Mouse (Mus musculus): Measurements from ENCODE around the gene Gm20388. TPM values are rescaled to one million over a fixed set of nuclear protein-coding genes. Genes with fewer than 3 reads are reported as not detected.

The Gm20388 gene
- polyA plus RNA-seq, 1 experiment from 2014 or later = 8.3 TPM

- peaks cover 5% of the 10 kb centered on the region for H3K4me1 ChIP-seq (replicated peaks; ENCODE audit: control insufficient read depth, insufficient read depth, low read length)
- no peaks in the 10 kb centered on the region for H3K9me3 ChIP-seq (ENCODE audit: control insufficient read depth, low read length)
- H3K27me3 ChIP-seq (replicated peaks; ENCODE audit: control insufficient read depth, insufficient read depth, low read length) = 0 out of 2 replicates have a peak, but pooled peaks cover under 1% of the 10 kb centered on the region
- no peak overlapping the region for H3K27ac ChIP-seq (ENCODE audit: low read depth)
- no peak overlapping the region for H3K4me3 ChIP-seq (ENCODE audit: low read depth, low read length)
- ATAC-seq (replicated peaks; ENCODE audit: low FRiP score, low TSS enrichment, low read depth) = no peak
- H3K36me3 ChIP-seq (ENCODE audit: control insufficient read depth, insufficient read depth, low read length) = no peaks in the 10 kb centered on the region
- no peak for DNase-seq (ENCODE audit: low spot score)
- no peak overlapping the region for H3K9ac ChIP-seq (ENCODE audit: low read length)
- no peak overlapping the region for H3K4me2 ChIP-seq (ENCODE audit: low read length)
- WGBS = 82% methylated on average over 8 of the region's 8 CpGs
Observed at GRCm38 (mm10) chr8:121913378-121913777, 2002.7 kb downstream of the Gm20388 start.

- Histone ChIP-seq H3K9ac (ENCODE audit: low read length) (no peak overlapping the region), H3K36me3 (ENCODE audit: control insufficient read depth, insufficient read depth, low read length) (no peaks in the 10 kb centered on the region), H3K27me3 (replicated peaks; ENCODE audit: control insufficient read depth, insufficient read depth, low read length) (no peaks in the 10 kb centered on the region), H3K27ac (ENCODE audit: low read depth) (no peak overlapping the region), H3K4me2 (ENCODE audit: low read length) (no peak overlapping the region), H3K4me1 (replicated peaks; ENCODE audit: control insufficient read depth, insufficient read depth, low read length) (0 out of 2 replicates have a peak, but pooled peaks cover 6% of the 10 kb centered on the region), H3K4me3 (ENCODE audit: low read depth, low read length) (no peak overlapping the region), H3K9me3 (ENCODE audit: control insufficient read depth, low read length) (no peaks in the 10 kb centered on the region)
- 65% methylated on average over 4 of the region's 4 CpGs for WGBS
- DNase-seq (ENCODE audit: low spot score) (no peak), ATAC-seq (replicated peaks; ENCODE audit: low FRiP score, low TSS enrichment, low read depth) (no peak)
Observed at GRCm38 (mm10) chr8:121919158-121919557, 2008.5 kb downstream of the Gm20388 start.

GRCm38 (mm10) chr8:121919731-121920130 is 2009.1 kb downstream of the Gm20388 start:
- Histone ChIP-seq H3K9me3 (ENCODE audit: control insufficient read depth, low read length) (no peaks in the 10 kb centered on the region), H3K4me2 (ENCODE audit: low read length) (no peak overlapping the region), H3K4me3 (ENCODE audit: low read depth, low read length) (no peak overlapping the region), H3K36me3 (ENCODE audit: control insufficient read depth, insufficient read depth, low read length) (no peaks in the 10 kb centered on the region), H3K27me3 (replicated peaks; ENCODE audit: control insufficient read depth, insufficient read depth, low read length) (no peaks in the 10 kb centered on the region), H3K27ac (ENCODE audit: low read depth) (no peak overlapping the region), H3K4me1 (replicated peaks; ENCODE audit: control insufficient read depth, insufficient read depth, low read length) (0 out of 2 replicates have a peak, but pooled peaks cover 6% of the 10 kb centered on the region), H3K9ac (ENCODE audit: low read length) (no peak overlapping the region)
- no peak for ATAC-seq (replicated peaks; ENCODE audit: low FRiP score, low TSS enrichment, low read depth)
- 37% methylated on average over 3 of the region's 3 CpGs for WGBS
- no peak for DNase-seq (ENCODE audit: low spot score)

GRCm38 (mm10) chr8:121921582-121921981 is 2010.9 kb downstream of the Gm20388 start:
- no peak for DNase-seq (ENCODE audit: low spot score)

GRCm38 (mm10) chr8:121922101-121922500 is 2011.5 kb downstream of the Gm20388 start:
- no peaks in the 10 kb centered on the region for H3K36me3 ChIP-seq (ENCODE audit: control insufficient read depth, insufficient read depth, low read length)
- H3K27ac ChIP-seq (ENCODE audit: low read depth) = peak overlapping the region; percentile 17; the same call in 1 of the 2 replicates
- H3K9ac ChIP-seq (ENCODE audit: low read length) = 0 out of 2 replicates have a peak overlapping the region, but pooled peaks have one; percentile 6
- H3K4me3 ChIP-seq (ENCODE audit: low read depth, low read length) = no peak overlapping the region
- no peak overlapping the region for H3K4me2 ChIP-seq (ENCODE audit: low read length)
- ATAC-seq (replicated peaks; ENCODE audit: low FRiP score, low TSS enrichment, low read depth) (no peak), DNase-seq (ENCODE audit: low spot score) (no peak)
- H3K4me1 ChIP-seq (replicated peaks; ENCODE audit: control insufficient read depth, insufficient read depth, low read length) = 0 out of 2 replicates have a peak, but pooled peaks cover 6% of the 10 kb centered on the region
- no peaks in the 10 kb centered on the region for H3K9me3 ChIP-seq (ENCODE audit: control insufficient read depth, low read length)
- 32% methylated on average over 8 of the region's 8 CpGs for WGBS
- H3K27me3 ChIP-seq (replicated peaks; ENCODE audit: control insufficient read depth, insufficient read depth, low read length) = no peaks in the 10 kb centered on the region

More at GRCm38 (mm10) chr8:121921582-121921981, 2010.9 kb downstream of the Gm20388 start:
- Histone ChIP-seq H3K27ac (ENCODE audit: low read depth) (peak overlapping the region; percentile 17; the same call in 1 of the 2 replicates), H3K4me2 (ENCODE audit: low read length) (no peak overlapping the region), H3K9ac (ENCODE audit: low read length) (no peak overlapping the region), H3K27me3 (replicated peaks; ENCODE audit: control insufficient read depth, insufficient read depth, low read length) (no peaks in the 10 kb centered on the region), H3K9me3 (ENCODE audit: control insufficient read depth, low read length) (no peaks in the 10 kb centered on the region), H3K4me1 (replicated peaks; ENCODE audit: control insufficient read depth, insufficient read depth, low read length) (0 out of 2 replicates have a peak, but pooled peaks cover 6% of the 10 kb centered on the region), H3K4me3 (ENCODE audit: low read depth, low read length) (no peak overlapping the region), H3K36me3 (ENCODE audit: control insufficient read depth, insufficient read depth, low read length) (no peaks in the 10 kb centered on the region)
- WGBS = 79% methylated on average over 8 of the region's 8 CpGs
- no peak for ATAC-seq (replicated peaks; ENCODE audit: low FRiP score, low TSS enrichment, low read depth)

- no peak overlapping the region for H3K9ac ChIP-seq (ENCODE audit: low read length)
- no peak overlapping the region for H3K27ac ChIP-seq (ENCODE audit: low read depth)
- no peaks in the 10 kb centered on the region for H3K36me3 ChIP-seq (ENCODE audit: control insufficient read depth, insufficient read depth, low read length)
- H3K9me3 ChIP-seq (ENCODE audit: control insufficient read depth, low read length) = no peaks in the 10 kb centered on the region
- DNase-seq (ENCODE audit: low spot score) = no peak
- H3K4me3 ChIP-seq (ENCODE audit: low read depth, low read length) = no peak overlapping the region
- no peak for ATAC-seq (replicated peaks; ENCODE audit: low FRiP score, low TSS enrichment, low read depth)
- WGBS = 77% methylated on average over 5 of the region's 5 CpGs
- no peak overlapping the region for H3K4me2 ChIP-seq (ENCODE audit: low read length)
- H3K27me3 ChIP-seq (replicated peaks; ENCODE audit: control insufficient read depth, insufficient read depth, low read length) = no peaks in the 10 kb centered on the region
- 0 out of 2 replicates have a peak, but pooled peaks cover 6% of the 10 kb centered on the region for H3K4me1 ChIP-seq (replicated peaks; ENCODE audit: control insufficient read depth, insufficient read depth, low read length)
Observed at GRCm38 (mm10) chr8:121924681-121925080, 2014.0 kb downstream of the Gm20388 start.

GRCm38 (mm10) chr8:121925624-121926023 is 2015.0 kb downstream of the Gm20388 start:
- WGBS = 33% methylated on average over 10 of the region's 10 CpGs
- H3K27ac ChIP-seq (ENCODE audit: low read depth) = no peak overlapping the region
- no peak overlapping the region for H3K4me2 ChIP-seq (ENCODE audit: low read length)
- no peak for ATAC-seq (replicated peaks; ENCODE audit: low FRiP score, low TSS enrichment, low read depth)
- no peaks in the 10 kb centered on the region for H3K36me3 ChIP-seq (ENCODE audit: control insufficient read depth, insufficient read depth, low read length)
- H3K9me3 ChIP-seq (ENCODE audit: control insufficient read depth, low read length) = no peaks in the 10 kb centered on the region
- no peak overlapping the region for H3K9ac ChIP-seq (ENCODE audit: low read length)
- H3K4me1 ChIP-seq (replicated peaks; ENCODE audit: control insufficient read depth, insufficient read depth, low read length) = 0 out of 2 replicates have a peak, but pooled peaks cover 3% of the 10 kb centered on the region
- H3K4me3 ChIP-seq (ENCODE audit: low read depth, low read length) = no peak overlapping the region
- DNase-seq (ENCODE audit: low spot score) = peak; percentile 91
- H3K27me3 ChIP-seq (replicated peaks; ENCODE audit: control insufficient read depth, insufficient read depth, low read length) = no peaks in the 10 kb centered on the region

GRCm38 (mm10) chr8:121926266-121926665 is 2015.6 kb downstream of the Gm20388 start:
- no peak for ATAC-seq (replicated peaks; ENCODE audit: low FRiP score, low TSS enrichment, low read depth)
- H3K4me1 ChIP-seq (replicated peaks; ENCODE audit: control insufficient read depth, insufficient read depth, low read length) = 0 out of 2 replicates have a peak, but pooled peaks cover 3% of the 10 kb centered on the region
- no peaks in the 10 kb centered on the region for H3K27me3 ChIP-seq (replicated peaks; ENCODE audit: control insufficient read depth, insufficient read depth, low read length)
- no peaks in the 10 kb centered on the region for H3K36me3 ChIP-seq (ENCODE audit: control insufficient read depth, insufficient read depth, low read length)
- no peak overlapping the region for H3K4me2 ChIP-seq (ENCODE audit: low read length)
- no peaks in the 10 kb centered on the region for H3K9me3 ChIP-seq (ENCODE audit: control insufficient read depth, low read length)
- 58% methylated on average over 8 of the region's 8 CpGs for WGBS
- no peak for DNase-seq (ENCODE audit: low spot score)
- no peak overlapping the region for H3K9ac ChIP-seq (ENCODE audit: low read length)
- H3K4me3 ChIP-seq (ENCODE audit: low read depth, low read length) = no peak overlapping the region
- H3K27ac ChIP-seq (ENCODE audit: low read depth) = no peak overlapping the region

- H3K9ac ChIP-seq (ENCODE audit: low read length) = no peak overlapping the region
- H3K4me3 ChIP-seq (ENCODE audit: low read depth, low read length) = no peak overlapping the region
- WGBS = 36% methylated on average over 8 of the region's 8 CpGs
- H3K4me2 ChIP-seq (ENCODE audit: low read length) = no peak overlapping the region
- no peaks in the 10 kb centered on the region for H3K36me3 ChIP-seq (ENCODE audit: control insufficient read depth, insufficient read depth, low read length)
- H3K9me3 ChIP-seq (ENCODE audit: control insufficient read depth, low read length) = no peaks in the 10 kb centered on the region
- DNase-seq (ENCODE audit: low spot score) (no peak), ATAC-seq (replicated peaks; ENCODE audit: low FRiP score, low TSS enrichment, low read depth) (0 out of 2 replicates have a peak, but pooled peaks have one; percentile 7)
- no peak overlapping the region for H3K27ac ChIP-seq (ENCODE audit: low read depth)
- no peaks in the 10 kb centered on the region for H3K27me3 ChIP-seq (replicated peaks; ENCODE audit: control insufficient read depth, insufficient read depth, low read length)
- H3K4me1 ChIP-seq (replicated peaks; ENCODE audit: control insufficient read depth, insufficient read depth, low read length) = no peaks in the 10 kb centered on the region
Observed at GRCm38 (mm10) chr8:121927316-121927715, 2016.7 kb downstream of the Gm20388 start.
